Mouse (Mus musculus) embryonic facial prominence, embryonic 11.5 days (tissue): ENCODE data around the gene Fcrla. TPM values are rescaled to one million over a fixed set of nuclear protein-coding genes. Genes with fewer than 3 reads are reported as not detected.
"Not testable (repeated sequence)": the region's sequence is repeated elsewhere in the genome, so short reads cannot be mapped to it uniquely, and the experiment has no call there.

Experiments
- ATAC-seq: fragments of 200-750 bp; cut with Nextera tagmentation; replicated peaks from 2 replicates; pipeline ENCODE4 v1.8.0; 2017; ENCODE audit warnings: low read depth; ENCODE audit not compliant: insufficient number of reproducible peaks, low FRiP score, low TSS enrichment
- DNase-seq: peaks from one replicate; pipeline ENCODE4 v3.0.0-alpha.2; 2015; ENCODE audit warnings: low spot score
- H3K27ac ChIP-seq: fragments of 300-500 bp; sonication (generic); replicated peaks from 2 replicates; pipeline ENCODE4 v1.5.1; 2014; ENCODE audit warnings: mild to moderate bottlenecking, low read depth, low read length, control low read depth
- H3K27me3 ChIP-seq: fragments of 300-500 bp; sonication (generic); 2 replicates; pipeline ENCODE4 v1.6.1; 2014; ENCODE audit warnings: mild to moderate bottlenecking, low read length, moderate library complexity, mixed read lengths; ENCODE audit not compliant: control insufficient read depth, insufficient read depth
- H3K36me3 ChIP-seq: fragments of 300-500 bp; sonication (generic); replicated peaks from 2 replicates; pipeline ENCODE4 v1.6.1; 2014; ENCODE audit warnings: low read depth, mild to moderate bottlenecking, low read length, moderate library complexity, mixed read lengths; ENCODE audit not compliant: control insufficient read depth, insufficient read depth
- H3K4me1 ChIP-seq: fragments of 300-500 bp; sonication (generic); 2 replicates; pipeline ENCODE4 v1.6.1; 2014; ENCODE audit warnings: low read length, mixed read lengths; ENCODE audit not compliant: control insufficient read depth, insufficient read depth
- H3K4me2 ChIP-seq: fragments of 300-500 bp; sonication (generic); 2 replicates; pipeline ENCODE4 v1.6.1; 2014; ENCODE audit warnings: low read depth, mild to moderate bottlenecking, control low read depth, low read length, moderate library complexity
- H3K4me3 ChIP-seq: fragments of 300-500 bp; sonication (generic); 2 replicates; pipeline ENCODE4 v1.5.1; 2014; ENCODE audit warnings: low read depth, low read length, control low read depth
- H3K9ac ChIP-seq: fragments of 300-500 bp; sonication (generic); replicated peaks from 2 replicates; pipeline ENCODE4 v1.6.1; 2014; ENCODE audit warnings: mild to moderate bottlenecking, control low read depth, low read length
- H3K9me3 ChIP-seq: fragments of 300-500 bp; sonication (generic); replicated peaks from 2 replicates; pipeline ENCODE4 v1.6.1; 2016; ENCODE audit warnings: mild to moderate bottlenecking, low read length, inconsistent platforms, mixed read lengths; ENCODE audit not compliant: control insufficient read depth
- WGBS: fragments of 180-500 bp; shearing (Covaris S2); extraction: QIAGEN DNeasy Blood & Tissue Kit; methylation state at CpG from one replicate; pipeline ENCODE4 v1.1.7; 2014; 5-methylcytosine and 5-hydroxymethylcytosine counted together
- polyA plus RNA-seq: library from polyadenylated mRNA; unstranded; fragments of >200 nt; fragmentation: Nextera tagmentation; extraction: Ambion mirVana; gene quantifications from 2 replicates; pipeline ENCODE4 v1.2.1, GENCODE M21; 2014

The Fcrla gene
- not detected in 2 replicates for polyA plus RNA-seq

DNA sequence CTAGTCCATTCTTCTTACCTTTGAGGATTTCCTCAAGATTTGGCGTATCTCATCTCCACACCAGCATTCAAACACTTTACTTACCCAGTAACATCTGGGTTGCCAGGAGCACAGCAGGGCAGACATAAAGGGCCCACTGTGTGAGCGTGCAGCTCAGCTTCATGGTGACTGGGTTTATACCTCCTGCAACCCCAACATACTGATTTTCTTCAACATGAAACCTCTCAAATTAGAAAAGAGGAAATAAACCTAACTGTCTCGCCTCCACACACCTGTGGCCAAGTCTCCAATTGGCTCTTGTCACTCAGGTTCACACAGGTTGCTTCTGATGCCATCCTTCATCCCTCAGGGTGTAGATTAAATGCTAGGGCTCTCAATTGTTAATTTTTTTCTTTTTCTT is at the start of gene Fcrla:
Gene Fcrla, minus strand, starts transcription at position 206 of the 400 bp plus-strand sequence.
- Histone ChIP-seq H3K4me1 (no peaks in the 10 kb centered on the region), H3K9ac (no peak within 1 kb of the TSS), H3K27me3 (no peaks in the 10 kb centered on the region), H3K9me3 (no peaks in the 10 kb centered on the region), H3K36me3 (no peaks in the 10 kb centered on the region), H3K27ac (no peak within 1 kb of the TSS), H3K4me2 (no peak within 1 kb of the TSS), H3K4me3 (no peak within 1 kb of the TSS)
- no peak for ATAC-seq
- DNase-seq = no peak
- WGBS = 78% methylated on average over 3 of the region's 3 CpGs

DNA sequence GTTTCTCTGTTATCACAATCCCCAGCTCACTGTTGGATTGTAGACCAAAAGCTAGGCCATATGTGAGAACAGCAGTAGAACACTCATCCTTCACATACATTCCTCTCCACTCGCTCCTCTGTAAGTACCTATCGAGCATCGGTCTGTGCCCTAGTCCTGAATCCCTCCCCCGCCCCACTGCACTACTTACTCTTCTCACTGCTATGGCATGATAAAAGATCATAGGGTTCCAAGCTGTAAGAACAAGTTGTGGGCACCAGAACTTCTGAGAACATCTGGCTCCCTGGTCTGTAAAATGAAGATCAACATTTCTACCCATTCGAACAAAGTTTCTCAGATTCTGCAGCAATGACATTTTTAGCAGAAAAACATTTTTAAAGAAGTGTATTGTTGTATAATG is 49.1 kb upstream of the Fcrla start, which contains the start of gene Fcgr2b:
Gene Fcgr2b, minus strand, starts transcription at position 101 of the 400 bp plus-strand sequence.
- no peak for ATAC-seq
- Histone ChIP-seq H3K9ac (no peak within 1 kb of the TSS), H3K36me3 (no peaks in the 10 kb centered on the region), H3K27ac (no peak within 1 kb of the TSS), H3K4me2 (no peak within 1 kb of the TSS), H3K4me1 (no peaks in the 10 kb centered on the region), H3K4me3 (no peak within 1 kb of the TSS), H3K9me3 (no peaks in the 10 kb centered on the region), H3K27me3 (no peaks in the 10 kb centered on the region)
- WGBS = 88% methylated on average over 5 of the region's 5 CpGs
- no peak for DNase-seq

DNA sequence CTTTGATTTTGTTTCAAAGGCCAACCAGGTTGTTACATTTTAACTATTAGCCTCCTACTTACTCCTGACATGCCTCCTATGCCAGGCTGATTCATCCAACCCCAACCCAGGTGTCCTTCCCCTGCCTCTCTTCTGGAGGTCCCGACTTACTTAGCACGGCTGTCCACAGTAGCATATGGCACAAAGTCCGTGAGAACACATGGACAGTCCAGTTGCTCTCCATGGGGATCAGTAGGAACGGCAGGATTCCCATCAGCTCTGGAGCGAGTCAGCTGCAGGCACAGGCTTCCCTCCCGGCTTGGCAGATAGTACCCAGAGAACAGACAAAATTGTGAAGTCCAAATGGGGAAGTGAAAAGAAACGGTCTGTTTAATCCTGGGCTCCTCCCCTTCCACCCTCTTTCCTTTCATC is 48.4 kb upstream of the Fcrla start:
- ATAC-seq (no peak), DNase-seq (no peak)
- H3K4me1 ChIP-seq = no peaks in the 10 kb centered on the region
- no peak overlapping the region for H3K27ac ChIP-seq
- H3K4me3 ChIP-seq = no peak overlapping the region
- no peaks in the 10 kb centered on the region for H3K36me3 ChIP-seq
- no peaks in the 10 kb centered on the region for H3K9me3 ChIP-seq
- H3K27me3 ChIP-seq = no peaks in the 10 kb centered on the region
- H3K4me2 ChIP-seq = no peak overlapping the region
- no peak overlapping the region for H3K9ac ChIP-seq
- WGBS = 72% methylated on average over 7 of the region's 7 CpGs

DNA sequence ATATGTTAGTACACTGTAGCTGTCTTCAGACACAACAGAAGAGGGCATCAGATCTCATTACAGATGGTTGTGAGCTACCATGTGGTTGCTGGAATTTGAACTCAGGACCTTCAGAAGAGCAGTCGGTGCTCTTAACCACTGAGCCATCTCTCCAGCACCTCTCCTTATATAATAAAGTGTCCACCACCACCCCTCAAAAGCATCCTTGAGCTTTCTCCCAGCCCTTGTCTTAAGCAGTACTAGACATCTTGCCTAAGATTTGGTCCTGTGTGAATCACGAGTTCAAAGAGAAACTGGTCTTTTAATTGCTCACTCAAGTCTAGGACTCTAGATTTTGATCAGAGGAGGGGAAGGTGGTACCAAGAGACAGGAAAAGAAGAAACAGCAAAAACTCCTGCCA is 48.0 kb upstream of the Fcrla start:
- not testable (repeated sequence) for H3K4me3 ChIP-seq, H3K9me3 ChIP-seq, ATAC-seq, H3K27ac ChIP-seq, H3K9ac ChIP-seq, DNase-seq, H3K4me1 ChIP-seq, H3K36me3 ChIP-seq, H3K27me3 ChIP-seq, H3K4me2 ChIP-seq
- WGBS = 82% methylated on average over 2 of the region's 2 CpGs

DNA sequence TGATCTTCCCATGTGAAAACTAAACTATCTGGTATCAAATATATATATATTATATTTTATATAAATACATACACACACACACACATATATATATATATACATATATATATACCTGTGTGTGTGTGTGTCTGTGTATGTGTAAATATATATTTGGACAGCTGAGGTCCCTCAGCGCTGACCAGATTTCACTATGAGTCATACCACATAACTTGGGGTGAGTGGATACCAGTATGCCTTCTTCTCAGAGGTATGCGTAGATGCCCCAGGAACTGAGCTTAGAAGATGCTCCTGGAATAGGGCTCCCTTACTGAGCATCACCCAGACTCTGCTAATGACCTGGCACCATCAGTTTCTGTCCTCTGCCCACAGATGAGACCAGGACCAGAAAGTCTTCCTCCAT is 47.4 kb upstream of the Fcrla start:
- no peak overlapping the region for H3K9ac ChIP-seq
- no peaks in the 10 kb centered on the region for H3K36me3 ChIP-seq
- 93% methylated on average over 2 of the region's 2 CpGs for WGBS
- H3K4me3 ChIP-seq = no peak overlapping the region
- no peak for ATAC-seq
- H3K27ac ChIP-seq = no peak overlapping the region
- H3K9me3 ChIP-seq = no peaks in the 10 kb centered on the region
- no peaks in the 10 kb centered on the region for H3K4me1 ChIP-seq
- H3K27me3 ChIP-seq = no peaks in the 10 kb centered on the region
- no peak for DNase-seq
- no peak overlapping the region for H3K4me2 ChIP-seq

DNA sequence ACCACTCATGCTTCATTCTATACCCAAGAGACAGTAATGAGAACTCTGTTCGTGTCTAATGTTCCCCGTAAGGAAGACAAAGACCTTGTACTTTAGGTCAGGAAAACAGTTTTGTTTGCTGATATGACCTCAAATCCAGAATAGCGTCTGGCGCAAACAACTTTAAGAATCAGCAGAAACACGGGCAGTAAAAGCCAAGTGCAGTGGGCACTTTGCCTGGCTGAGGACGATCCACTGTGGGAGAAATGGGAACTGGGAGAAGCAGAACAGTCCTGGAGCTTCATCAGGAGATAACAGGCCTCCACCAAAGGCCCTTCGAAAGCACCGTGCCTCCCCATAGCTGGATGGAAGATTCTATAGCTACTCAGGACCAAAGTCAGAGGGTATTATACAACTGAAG is 46.8 kb upstream of the Fcrla start:
- H3K4me1 ChIP-seq = no peaks in the 10 kb centered on the region
- DNase-seq = no peak
- no peak overlapping the region for H3K4me2 ChIP-seq
- no peak overlapping the region for H3K9ac ChIP-seq
- H3K9me3 ChIP-seq = no peaks in the 10 kb centered on the region
- ATAC-seq = no peak
- H3K36me3 ChIP-seq = no peaks in the 10 kb centered on the region
- no peak overlapping the region for H3K27ac ChIP-seq
- WGBS = 87% methylated on average over 8 of the region's 8 CpGs
- H3K4me3 ChIP-seq = no peak overlapping the region
- no peaks in the 10 kb centered on the region for H3K27me3 ChIP-seq

DNA sequence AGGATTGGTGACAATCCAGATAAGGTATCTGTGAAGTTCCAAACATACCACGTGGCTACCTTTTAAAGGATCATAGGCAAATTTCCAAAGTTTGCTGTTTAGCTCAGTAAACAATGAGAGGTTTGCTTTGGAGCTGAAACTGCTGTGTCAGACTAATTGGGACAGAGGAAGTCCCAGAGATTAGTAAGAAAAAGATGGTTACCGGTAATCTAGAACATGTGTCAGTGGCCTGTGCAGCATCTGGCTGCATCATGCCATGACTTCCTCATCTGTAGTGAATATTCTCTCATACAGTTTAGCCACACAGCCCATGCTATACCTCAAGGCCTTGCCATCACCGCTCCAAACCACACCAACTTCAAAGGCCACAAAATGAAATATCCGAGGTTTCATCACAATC is 45.6 kb upstream of the Fcrla start:
- Histone ChIP-seq H3K4me2 (no peak overlapping the region), H3K36me3 (no peaks in the 10 kb centered on the region), H3K4me1 (no peaks in the 10 kb centered on the region), H3K27me3 (no peaks in the 10 kb centered on the region), H3K27ac (no peak overlapping the region), H3K4me3 (no peak overlapping the region), H3K9ac (no peak overlapping the region), H3K9me3 (no peaks in the 10 kb centered on the region)
- 80% methylated on average over 4 of the region's 4 CpGs for WGBS
- ATAC-seq (no peak), DNase-seq (no peak)

DNA sequence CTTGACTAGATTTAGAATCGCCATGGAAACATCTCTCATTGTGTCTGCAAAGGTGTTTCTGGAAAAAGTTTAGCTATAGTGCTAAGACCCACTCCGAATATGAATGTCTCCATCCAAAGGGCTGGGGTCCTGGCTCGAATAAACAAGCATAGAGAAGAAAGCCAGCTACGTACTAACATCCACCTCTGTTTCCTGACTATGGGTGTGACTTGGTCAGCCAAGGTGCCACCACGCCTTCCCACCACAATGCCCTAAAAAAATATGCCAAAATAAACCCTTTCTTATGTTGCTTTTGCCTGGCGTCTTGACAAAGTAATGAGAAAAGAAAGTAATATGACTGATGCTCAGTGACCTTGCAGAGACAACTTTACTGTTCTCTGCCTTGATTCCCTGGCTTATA is 45.1 kb upstream of the Fcrla start:
- no peaks in the 10 kb centered on the region for H3K36me3 ChIP-seq
- no peaks in the 10 kb centered on the region for H3K4me1 ChIP-seq
- ATAC-seq = no peak
- WGBS = 86% methylated on average over 6 of the region's 6 CpGs
- H3K27me3 ChIP-seq = no peaks in the 10 kb centered on the region
- H3K4me3 ChIP-seq = no peak overlapping the region
- no peak overlapping the region for H3K27ac ChIP-seq
- no peaks in the 10 kb centered on the region for H3K9me3 ChIP-seq
- no peak overlapping the region for H3K4me2 ChIP-seq
- H3K9ac ChIP-seq = no peak overlapping the region
- no peak for DNase-seq
